Mouse (Mus musculus): ENCODE measurements around the gene 1700001P01Rik.

DNA sequence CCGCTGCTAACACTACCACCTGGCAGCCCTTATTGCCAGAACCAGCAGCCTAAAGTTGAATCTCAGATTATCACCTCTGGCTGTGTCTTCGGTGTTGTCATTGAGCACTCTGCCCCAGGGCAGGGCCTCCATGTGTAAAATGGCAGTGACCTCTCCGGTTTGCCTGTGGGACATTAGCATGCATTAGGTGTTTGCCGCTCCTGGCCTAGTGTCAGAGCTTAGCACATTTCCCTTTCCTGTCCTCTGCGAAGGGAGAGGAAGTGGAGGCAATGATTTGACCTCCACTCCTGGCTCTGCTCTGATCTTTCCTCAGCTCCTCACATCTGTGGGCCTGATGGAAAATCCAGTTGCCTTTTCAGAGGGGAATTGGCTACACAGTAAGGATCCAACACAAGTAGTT is 44.2 kb upstream of the 1700001P01Rik start:
- TF ChIP-seq POLR2A (IDR thresholded peaks at IDR 0.05; ENCODE audit: borderline replicate concordance, insufficient read depth, low read length) (no peak), CTCF (IDR thresholded peaks at IDR 0.05; ENCODE audit: borderline replicate concordance, insufficient read depth, low read depth, low read length) (no peak)

Data from cerebellum, adult 2 months (tissue).